Mouse (Mus musculus): ENCODE results near the gene Ift20.
A peak's percentile ranks its signal among the peaks of the same experiment; 100 is the strongest.
"Not testable (repeated sequence)": the region's sequence is repeated elsewhere in the genome, so short reads cannot be mapped to it uniquely, and the experiment has no call there.

Ift20 gene

DNA sequence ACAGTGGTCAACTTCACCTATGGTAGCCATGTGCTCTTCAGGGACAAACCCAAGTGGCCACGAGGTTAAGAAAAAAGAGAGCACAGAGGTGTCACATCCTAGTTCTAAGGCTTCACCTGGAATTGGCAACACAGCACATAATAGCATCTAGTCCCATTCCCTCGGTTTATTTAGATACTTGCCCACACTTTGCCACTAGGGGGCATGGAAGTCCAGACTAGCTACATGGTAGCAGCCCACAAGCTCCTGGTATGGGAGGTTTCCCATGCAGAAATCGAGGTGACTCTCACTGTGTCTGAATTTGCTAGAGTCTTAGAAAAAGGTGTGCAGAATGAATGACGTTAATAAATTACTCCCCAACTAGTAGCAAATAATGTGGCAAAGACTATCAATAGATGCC lies 24.3 kb downstream of the Ift20 start:
- peak; percentile 52 for DNase-seq (ENCODE audit: extremely low spot score, low read depth, low spot score)

DNA sequence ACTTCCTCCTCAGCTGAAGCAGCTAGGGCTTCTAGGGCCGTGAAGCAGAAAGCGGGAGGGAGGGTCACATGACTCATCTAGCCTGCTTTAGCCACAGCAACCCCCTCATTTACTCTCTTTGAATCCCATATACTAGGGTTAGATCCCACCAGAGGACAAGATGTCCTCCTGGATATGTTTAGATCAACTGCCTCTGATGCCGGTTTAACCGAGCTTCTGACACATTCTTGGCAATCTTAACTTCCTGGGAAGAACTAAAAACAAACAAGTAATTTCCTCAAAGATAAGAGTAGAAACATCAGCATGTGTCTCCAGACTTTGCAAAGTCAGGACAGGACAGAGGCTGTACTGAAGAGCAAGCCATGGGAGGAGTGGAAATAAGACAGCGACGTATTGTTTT lies 30.6 kb downstream of the Ift20 start:
- DNase-seq (ENCODE audit: extremely low spot score, low read depth, low spot score) = no peak

DNA sequence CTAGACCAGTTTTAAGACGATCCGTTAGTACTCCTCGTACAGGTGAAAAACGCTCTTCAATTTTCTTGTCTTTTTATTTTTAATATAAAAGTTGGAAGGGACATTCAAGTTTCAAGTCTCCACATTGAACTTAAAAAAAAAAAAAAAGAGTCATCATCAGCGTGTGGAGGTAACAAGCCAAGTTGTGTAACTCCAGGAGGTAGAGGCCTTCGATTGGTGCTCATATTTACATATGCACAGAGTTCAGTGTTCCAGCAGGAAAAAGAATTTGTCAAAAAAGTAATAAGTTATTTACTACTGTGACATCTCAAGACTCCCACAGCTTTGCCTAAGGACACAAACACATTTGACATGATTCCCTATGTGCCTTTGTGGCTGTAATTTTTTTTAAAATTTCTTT lies 31.5 kb downstream of the Ift20 start:
- DNase-seq (ENCODE audit: extremely low spot score, low read depth, low spot score) = no peak

DNA sequence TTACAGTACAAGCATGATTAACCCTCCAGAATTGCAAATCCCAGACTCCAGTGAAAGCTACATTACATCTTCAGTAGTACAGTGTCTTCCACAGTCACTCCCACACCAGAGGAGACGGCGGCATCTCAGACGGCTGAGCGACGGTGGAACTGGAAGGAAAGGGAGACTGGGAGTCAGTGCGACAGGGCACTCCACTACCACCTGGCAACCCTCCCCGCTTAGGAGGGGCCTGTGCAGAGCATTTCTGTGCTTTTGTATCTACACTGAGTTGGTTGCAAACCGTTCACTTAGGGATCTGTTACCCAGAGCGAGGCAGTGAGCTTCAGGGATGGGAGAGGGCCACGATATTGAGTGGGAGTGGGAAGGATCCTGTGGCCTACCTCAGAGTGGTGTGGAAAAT lies 32.7 kb downstream of the Ift20 start:
- no peak for DNase-seq (ENCODE audit: extremely low spot score, low read depth, low spot score)

DNA sequence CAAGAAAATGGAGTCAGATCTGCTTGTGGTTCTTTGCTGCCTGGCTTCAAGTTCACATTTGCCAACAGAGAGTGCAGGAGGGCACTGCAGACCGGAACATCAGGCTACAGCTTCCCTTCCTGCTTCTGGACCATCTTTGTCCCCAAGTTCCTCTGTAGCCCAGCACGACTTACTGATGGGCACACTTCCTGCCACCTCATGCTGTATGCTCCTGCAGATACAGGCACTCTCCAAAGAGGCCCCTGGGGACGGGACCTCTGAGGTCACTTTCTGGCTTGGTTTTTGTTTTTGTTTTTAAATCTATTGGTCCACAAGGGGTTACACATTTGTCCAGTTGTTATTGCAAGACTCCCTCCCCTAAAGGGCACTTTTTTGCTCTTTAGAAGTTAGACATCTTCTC lies 33.6 kb downstream of the Ift20 start:
- no peak for DNase-seq (ENCODE audit: extremely low spot score, low read depth, low spot score)

DNA sequence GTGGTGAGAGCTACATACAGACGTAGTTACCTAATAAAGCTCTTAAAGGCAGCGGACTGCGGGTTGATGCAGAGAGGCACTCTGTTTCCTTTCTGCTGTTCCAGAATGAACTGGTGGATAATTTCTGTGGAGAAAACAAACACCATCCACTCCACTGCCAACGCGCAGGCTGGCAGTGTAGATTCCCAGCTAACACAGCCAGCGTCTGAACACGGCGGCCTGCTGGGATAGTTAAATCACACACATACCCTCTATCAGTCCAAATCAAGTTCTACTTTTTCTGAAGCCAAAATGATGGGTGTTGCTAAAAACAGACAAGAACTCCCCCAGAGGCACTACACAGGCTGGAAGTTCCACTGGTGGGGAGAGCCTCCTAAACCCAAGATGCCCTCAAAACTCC lies 35.3 kb downstream of the Ift20 start:
- no peak for DNase-seq (ENCODE audit: extremely low spot score, low read depth, low spot score)

DNA sequence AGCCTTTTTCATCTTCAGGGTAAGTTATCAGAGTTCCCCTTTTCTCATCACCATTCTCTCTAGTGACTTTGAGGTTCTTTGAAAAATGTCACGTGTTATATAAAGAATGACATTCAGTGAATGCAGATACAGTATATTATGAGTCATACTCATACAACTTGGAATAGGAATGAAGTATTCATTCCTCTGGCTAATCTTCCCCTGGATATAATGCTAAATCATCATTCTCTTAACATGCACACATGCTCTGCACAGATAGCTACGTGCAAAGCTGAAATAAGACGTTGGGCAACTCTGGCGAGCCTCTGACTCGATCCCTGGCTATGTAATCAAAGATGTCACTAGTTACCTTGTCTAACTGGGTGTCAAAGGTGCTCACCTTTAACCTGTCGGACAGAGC lies 35.7 kb downstream of the Ift20 start:
- DNase-seq (ENCODE audit: extremely low spot score, low read depth, low spot score) = no peak

DNA sequence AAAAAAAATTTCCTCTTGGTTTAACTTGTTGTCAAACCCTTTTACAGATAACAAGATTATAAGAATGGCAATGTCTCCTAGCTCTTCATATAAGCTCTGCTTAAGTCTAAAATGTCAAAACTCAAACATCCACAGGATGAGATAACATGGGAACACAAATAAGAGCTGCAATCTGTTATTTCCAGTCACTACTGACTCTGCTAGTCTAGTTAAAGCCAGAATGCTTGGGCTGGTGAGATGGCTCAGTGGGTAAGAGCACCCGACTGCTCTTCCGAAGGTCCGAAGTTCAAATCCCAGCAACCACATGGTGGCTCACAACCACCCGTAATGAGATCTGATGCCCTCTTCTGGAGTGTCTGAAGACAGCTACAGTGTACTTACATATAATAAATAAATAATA lies 37.9 kb downstream of the Ift20 start:
- not testable (repeated sequence) for DNase-seq (ENCODE audit: extremely low spot score, low read depth, low spot score)

DNA sequence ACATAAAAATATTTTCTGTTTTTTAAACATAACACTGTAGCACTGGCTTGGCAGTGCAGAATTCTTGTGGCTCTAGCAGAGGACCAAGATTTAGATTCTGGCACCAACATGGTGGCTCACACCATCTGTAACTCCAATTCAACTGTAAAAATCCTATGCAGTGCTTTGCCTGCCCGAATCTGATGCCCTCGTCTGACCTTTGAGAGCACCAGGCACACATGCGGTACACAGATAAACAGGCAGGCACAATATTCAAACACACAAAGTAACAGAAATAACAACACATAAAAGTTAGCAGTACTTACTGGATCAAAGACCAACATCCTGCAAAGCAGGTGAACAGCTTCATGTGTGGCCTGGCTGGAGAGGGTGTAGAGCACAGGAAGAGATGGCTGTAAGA lies 38.4 kb downstream of the Ift20 start:
- no peak for DNase-seq (ENCODE audit: extremely low spot score, low read depth, low spot score)

DNA sequence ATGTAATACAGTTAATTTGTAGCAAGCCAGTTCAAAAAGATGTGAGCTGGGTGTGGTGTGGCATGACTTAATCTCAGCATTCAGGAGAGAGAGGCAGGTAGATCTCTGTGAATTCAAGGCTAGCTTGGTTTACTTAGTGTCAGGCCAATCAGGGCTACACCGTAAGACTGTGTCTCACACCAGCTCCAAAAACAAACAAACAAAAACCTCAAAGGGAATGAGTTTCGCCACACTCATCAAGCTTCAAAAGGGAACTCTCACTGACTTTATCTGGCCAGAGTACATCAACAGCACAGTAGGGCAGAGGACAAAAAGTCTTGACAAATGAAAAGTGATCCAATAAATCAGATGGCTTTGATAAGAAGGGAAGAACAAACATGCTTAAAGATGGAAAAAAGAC lies 38.8 kb downstream of the Ift20 start:
- no peak for DNase-seq (ENCODE audit: extremely low spot score, low read depth, low spot score)

DNA sequence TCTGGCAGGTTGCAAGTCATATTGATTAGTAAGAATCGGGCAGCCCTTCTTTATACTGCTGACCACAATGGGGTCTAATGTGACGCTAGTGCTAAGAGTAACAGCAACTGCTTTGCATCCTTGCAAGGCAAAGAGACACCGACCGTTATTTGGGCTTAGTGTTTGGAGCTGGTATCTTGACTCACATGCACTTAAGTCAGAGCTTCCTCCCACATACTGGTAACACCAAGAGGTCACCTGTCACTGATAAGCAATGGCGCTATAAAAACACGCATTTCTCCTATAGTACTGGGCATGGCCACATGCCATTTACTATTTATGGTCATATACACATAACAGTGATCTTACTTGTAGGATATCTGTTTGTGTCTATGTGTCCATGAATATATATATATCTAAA lies 46.7 kb downstream of the Ift20 start:
- DNase-seq (ENCODE audit: extremely low spot score, low read depth, low spot score) = no peak

DNA sequence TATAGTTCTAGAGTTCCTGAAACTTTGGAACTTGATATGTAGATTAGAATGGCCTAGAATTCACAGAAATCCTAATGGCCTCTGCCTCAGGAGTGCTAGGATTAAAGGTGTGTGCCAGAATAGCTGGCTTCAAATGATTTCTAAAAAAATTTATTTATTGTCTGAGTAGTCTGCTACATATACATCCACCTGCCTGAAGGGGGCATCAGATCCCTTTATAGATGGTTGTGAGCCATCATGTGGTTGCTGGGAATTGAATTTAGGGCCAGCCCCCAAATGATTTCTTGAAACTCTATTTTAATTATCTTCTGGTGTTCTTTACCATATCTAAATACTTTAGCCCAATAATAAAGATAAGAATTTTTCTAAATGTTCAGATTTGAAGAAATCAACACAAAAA lies 49.9 kb downstream of the Ift20 start:
- no peak for DNase-seq (ENCODE audit: extremely low spot score, low read depth, low spot score)

DNA sequence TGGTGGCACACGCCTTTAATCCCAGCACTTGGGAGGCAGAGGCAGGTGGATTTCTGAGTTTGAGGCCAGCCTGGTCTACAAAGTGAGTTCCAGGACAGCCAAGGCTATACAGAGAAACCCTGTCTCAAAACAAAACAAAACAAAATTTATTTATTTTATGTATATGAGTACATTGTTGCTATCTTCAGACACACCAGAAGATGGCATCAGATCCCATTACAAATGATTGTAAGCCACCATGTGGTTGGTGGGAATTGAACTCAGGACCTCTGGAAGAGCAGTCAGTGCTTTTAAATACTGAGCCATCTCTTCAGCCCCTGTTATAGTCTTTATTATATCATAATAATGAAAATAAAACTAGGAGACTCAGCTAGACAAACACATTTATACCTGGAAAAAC lies 51.5 kb downstream of the Ift20 start:
- not testable (repeated sequence) for DNase-seq (ENCODE audit: extremely low spot score, low read depth, low spot score)
